Mouse (Mus musculus) forebrain, embryonic 12.5 days (tissue): Measurements from ENCODE around the gene Dgcr8. TPM values are rescaled to one million over a fixed set of nuclear protein-coding genes. Genes with fewer than 3 reads are reported as not detected.

Experiments
- ATAC-seq: fragments of 200-750 bp; cut with Nextera tagmentation; 2 replicates; pipeline ENCODE4 v1.8.0; 2017; ENCODE audit warnings: moderate TSS enrichment; ENCODE audit not compliant: low FRiP score
- H3K27ac ChIP-seq: fragments of 300-500 bp; sonication (generic); 2 replicates; pipeline ENCODE4 v1.5.1; 2016; ENCODE audit warnings: mild to moderate bottlenecking
- H3K27me3 ChIP-seq: fragments of 300-500 bp; sonication (generic); 2 replicates; pipeline ENCODE4 v1.6.1; 2016; ENCODE audit warnings: mild to moderate bottlenecking
- H3K36me3 ChIP-seq: fragments of 300-500 bp; sonication (generic); replicated peaks from 2 replicates; pipeline ENCODE4 v1.6.1; 2016; ENCODE audit warnings: mild to moderate bottlenecking
- H3K4me1 ChIP-seq: fragments of 300-500 bp; sonication (generic); 2 replicates; pipeline ENCODE4 v1.6.1; 2016
- H3K4me2 ChIP-seq: fragments of 300-500 bp; sonication (generic); 2 replicates; pipeline ENCODE4 v1.6.1; 2016; ENCODE audit warnings: mild to moderate bottlenecking, moderate library complexity
- H3K4me3 ChIP-seq: fragments of 300-500 bp; sonication (generic); replicated peaks from 2 replicates; pipeline ENCODE4 v1.5.1; 2016; ENCODE audit warnings: mild to moderate bottlenecking
- H3K9ac ChIP-seq: fragments of 300-500 bp; sonication (generic); 2 replicates; pipeline ENCODE4 v1.6.1; 2016; ENCODE audit warnings: mild to moderate bottlenecking
- H3K9me3 ChIP-seq: fragments of 300-500 bp; sonication (generic); 2 replicates; pipeline ENCODE4 v1.6.1; 2016
- WGBS: fragments of 180-500 bp; shearing (Covaris S2); methylation state at CpG from one replicate; pipeline ENCODE4 v1.1.7; 2016; 5-methylcytosine and 5-hydroxymethylcytosine counted together
- polyA plus RNA-seq: library from polyadenylated mRNA; unstranded; fragments of >200 nt; fragmentation: Nextera tagmentation; extraction: Ambion mirVana; gene quantifications from 2 replicates; pipeline ENCODE4 v1.2.1, GENCODE M21; 2016

The Dgcr8 gene
- polyA plus RNA-seq, 1 experiment from 2014 or later, result 44.2 TPM

- peaks cover 32% of the 10 kb centered on the region for H3K36me3 ChIP-seq
- H3K9me3 ChIP-seq, result no peaks in the 10 kb centered on the region
- WGBS, result 91% methylated on average over 6 of the region's 6 CpGs
- peaks cover 33% of the 10 kb centered on the region for H3K4me1 ChIP-seq
- no peak overlapping the region for H3K4me3 ChIP-seq
- H3K27me3 ChIP-seq, result no peaks in the 10 kb centered on the region
- ATAC-seq, result no peak
- no peak overlapping the region for H3K9ac ChIP-seq
- H3K27ac ChIP-seq, result no peak overlapping the region
- no peak overlapping the region for H3K4me2 ChIP-seq
Measured at GRCm38 (mm10) chr16:18230617-18231016, 58.4 kb downstream of the Dgcr8 start.

- H3K27ac ChIP-seq, result no peak overlapping the region
Measured at GRCm38 (mm10) chr16:18229622-18230021, 59.4 kb downstream of the Dgcr8 start.

GRCm38 (mm10) chr16:18228856-18229255 is 60.2 kb downstream of the Dgcr8 start:
- Histone ChIP-seq H3K27ac (no peak overlapping the region), H3K27me3 (no peaks in the 10 kb centered on the region), H3K36me3 (peaks cover 50% of the 10 kb centered on the region), H3K9ac (no peak overlapping the region), H3K4me2 (no peak overlapping the region), H3K9me3 (no peaks in the 10 kb centered on the region), H3K4me3 (no peak overlapping the region), H3K4me1 (peaks cover 22% of the 10 kb centered on the region)
- no peak for ATAC-seq
- WGBS, result 90% methylated on average over 4 of the region's 4 CpGs

More at GRCm38 (mm10) chr16:18229622-18230021, 59.4 kb downstream of the Dgcr8 start:
- WGBS, result 78% methylated on average over 11 of the region's 11 CpGs
- peaks cover 29% of the 10 kb centered on the region for H3K4me1 ChIP-seq
- no peaks in the 10 kb centered on the region for H3K9me3 ChIP-seq
- peaks cover 42% of the 10 kb centered on the region for H3K36me3 ChIP-seq
- H3K27me3 ChIP-seq, result no peaks in the 10 kb centered on the region
- no peak overlapping the region for H3K4me3 ChIP-seq
- peak; percentile 37; the same call in 1 of the 2 replicates for ATAC-seq
- no peak overlapping the region for H3K4me2 ChIP-seq
- H3K9ac ChIP-seq, result no peak overlapping the region

- Histone ChIP-seq H3K36me3 (peaks cover 59% of the 10 kb centered on the region), H3K9ac (no peak overlapping the region), H3K9me3 (no peaks in the 10 kb centered on the region), H3K4me2 (no peak overlapping the region), H3K27ac (no peak overlapping the region), H3K4me1 (peaks cover 15% of the 10 kb centered on the region), H3K27me3 (no peaks in the 10 kb centered on the region), H3K4me3 (no peak overlapping the region)
- ATAC-seq, result no peak
- 97% methylated on average over 20 of the region's 20 CpGs for WGBS
Measured at GRCm38 (mm10) chr16:18227897-18228422, 61.1 kb downstream of the Dgcr8 start.

- Histone ChIP-seq H3K4me1 (peaks cover 15% of the 10 kb centered on the region), H3K4me2 (no peak overlapping the region), H3K27ac (no peak overlapping the region), H3K36me3 (peaks cover 66% of the 10 kb centered on the region), H3K4me3 (no peak overlapping the region), H3K27me3 (no peaks in the 10 kb centered on the region), H3K9ac (no peak overlapping the region), H3K9me3 (no peaks in the 10 kb centered on the region)
- 0 out of 2 replicates have a peak, but pooled peaks have one; percentile 12 for ATAC-seq
- 93% methylated on average over 13 of the region's 13 CpGs for WGBS
Measured at GRCm38 (mm10) chr16:18227187-18227586, 61.9 kb downstream of the Dgcr8 start.

GRCm38 (mm10) chr16:18222188-18222587 is 66.9 kb downstream of the Dgcr8 start:
- H3K36me3 ChIP-seq, result peaks cover 62% of the 10 kb centered on the region
- WGBS, result 86% methylated on average over 11 of the region's 11 CpGs
- no peak overlapping the region for H3K27ac ChIP-seq

GRCm38 (mm10) chr16:18221543-18221898 is 67.5 kb downstream of the Dgcr8 start:
- no peak for ATAC-seq
- H3K4me2 ChIP-seq, result no peak overlapping the region
- no peaks in the 10 kb centered on the region for H3K27me3 ChIP-seq
- no peak overlapping the region for H3K27ac ChIP-seq
- peaks cover 20% of the 10 kb centered on the region for H3K4me1 ChIP-seq
- H3K9ac ChIP-seq, result no peak overlapping the region
- peaks cover 55% of the 10 kb centered on the region for H3K36me3 ChIP-seq
- H3K4me3 ChIP-seq, result no peak overlapping the region
- no peaks in the 10 kb centered on the region for H3K9me3 ChIP-seq
- WGBS, result 85% methylated on average over 11 of the region's 11 CpGs

More at GRCm38 (mm10) chr16:18222188-18222587, 66.9 kb downstream of the Dgcr8 start:
- no peak overlapping the region for H3K4me3 ChIP-seq
- no peak overlapping the region for H3K4me2 ChIP-seq
- peaks cover 20% of the 10 kb centered on the region for H3K4me1 ChIP-seq
- no peak for ATAC-seq
- no peaks in the 10 kb centered on the region for H3K9me3 ChIP-seq
- H3K27me3 ChIP-seq, result no peaks in the 10 kb centered on the region
- H3K9ac ChIP-seq, result no peak overlapping the region

- Histone ChIP-seq H3K4me3 (no peak overlapping the region), H3K4me1 (peaks cover 24% of the 10 kb centered on the region)
- 88% methylated on average over 6 of the region's 6 CpGs for WGBS
Measured at GRCm38 (mm10) chr16:18220856-18221542, 68.0 kb downstream of the Dgcr8 start.

GRCm38 (mm10) chr16:18220001-18220400 is 69.0 kb downstream of the Dgcr8 start:
- no peak overlapping the region for H3K4me2 ChIP-seq
- peak; percentile 45; the same call in 1 of the 2 replicates for ATAC-seq
- no peak overlapping the region for H3K9ac ChIP-seq
- no peak overlapping the region for H3K4me3 ChIP-seq
- H3K27ac ChIP-seq, result peak overlapping the region; percentile 57; the same call in 1 of the 2 replicates
- no peaks in the 10 kb centered on the region for H3K27me3 ChIP-seq
- H3K36me3 ChIP-seq, result peaks cover 40% of the 10 kb centered on the region
- no peaks in the 10 kb centered on the region for H3K9me3 ChIP-seq
- H3K4me1 ChIP-seq, result peaks cover 31% of the 10 kb centered on the region
- WGBS, result 64% methylated on average over 8 of the region's 8 CpGs

More at GRCm38 (mm10) chr16:18220856-18221542, 68.0 kb downstream of the Dgcr8 start:
- no peak overlapping the region for H3K4me2 ChIP-seq
- H3K9me3 ChIP-seq, result no peaks in the 10 kb centered on the region
- no peaks in the 10 kb centered on the region for H3K27me3 ChIP-seq
- ATAC-seq, result no peak
- no peak overlapping the region for H3K9ac ChIP-seq
- H3K27ac ChIP-seq, result no peak overlapping the region
- H3K36me3 ChIP-seq, result peaks cover 50% of the 10 kb centered on the region

- H3K36me3 ChIP-seq, result peaks cover 26% of the 10 kb centered on the region
- H3K9me3 ChIP-seq, result no peaks in the 10 kb centered on the region
- H3K27ac ChIP-seq, result no peak overlapping the region
- no peak overlapping the region for H3K4me2 ChIP-seq
- no peak overlapping the region for H3K9ac ChIP-seq
- H3K4me3 ChIP-seq, result no peak overlapping the region
- 83% methylated on average over 9 of the region's 9 CpGs for WGBS
- ATAC-seq, result no peak
- H3K27me3 ChIP-seq, result no peaks in the 10 kb centered on the region
- peaks cover 45% of the 10 kb centered on the region for H3K4me1 ChIP-seq
Measured at GRCm38 (mm10) chr16:18218580-18218996, 70.5 kb downstream of the Dgcr8 start.

GRCm38 (mm10) chr16:18217579-18217978 is 71.5 kb downstream of the Dgcr8 start, which contains the start of gene Ccdc188:
Ccdc188 (plus strand) TSS chr16:18217879.
- peaks cover 15% of the 10 kb centered on the region for H3K36me3 ChIP-seq
- H3K4me1 ChIP-seq, result peaks cover 55% of the 10 kb centered on the region
- no peaks in the 10 kb centered on the region for H3K27me3 ChIP-seq
- H3K4me3 ChIP-seq, result no peak within 1 kb of the TSS
- no peak for ATAC-seq
- H3K27ac ChIP-seq, result no peak within 1 kb of the TSS
- 79% methylated on average over 4 of the region's 4 CpGs for WGBS
- no peak within 1 kb of the TSS; the same call in 1 of the 2 replicates for H3K9ac ChIP-seq
- H3K9me3 ChIP-seq, result no peaks in the 10 kb centered on the region
- no peak within 1 kb of the TSS for H3K4me2 ChIP-seq

- Histone ChIP-seq H3K9me3 (no peaks in the 10 kb centered on the region), H3K9ac (peak overlapping the region; percentile 48), H3K4me3 (peak overlapping the region; percentile 13), H3K36me3 (no peaks in the 10 kb centered on the region), H3K4me2 (peak overlapping the region; percentile 46), H3K27ac (peak overlapping the region; percentile 88), H3K4me1 (peaks cover 54% of the 10 kb centered on the region), H3K27me3 (0 out of 2 replicates have a peak, but pooled peaks cover 6% of the 10 kb centered on the region)
- ATAC-seq, result no peak
- WGBS, result 58% methylated on average over 7 of the region's 7 CpGs
Measured at GRCm38 (mm10) chr16:18214858-18215257, 74.2 kb downstream of the Dgcr8 start.
